Mouse (Mus musculus) CH12.LX (cell line): ENCODE results near the gene Grin2c.

Source experiments
- CTCF ChIP-seq, 2 experiments: IDR thresholded peaks in 1 of 2; conservative IDR thresholded peaks in 1 of 2; 2 replicates each; pipeline ENCODE4 v1.5.1; 2011 to 2012; ENCODE audit warnings: low read depth in 2 of 2, low read length in 2 of 2, improper control_type of control experiment in 1 of 2, inconsistent platforms in 1 of 2, mild to moderate bottlenecking in 1 of 2, moderate library complexity in 1 of 2
- HCFC1 ChIP-seq: IDR thresholded peaks from 2 replicates; pipeline ENCODE4 v1.6.1; 2012; ENCODE audit warnings: low read depth, mild to moderate bottlenecking, inconsistent platforms, low read length, improper control_type of control experiment
- MXI1 ChIP-seq: IDR thresholded peaks from 2 replicates; pipeline ENCODE4 v1.6.1; 2011; ENCODE audit warnings: mild to moderate bottlenecking, low read depth, low read length, improper control_type of control experiment
- POLR2A ChIP-seq: IDR thresholded peaks from 2 replicates; pipeline ENCODE4 v1.6.1; 2011; ENCODE audit warnings: low read depth, mild to moderate bottlenecking, improper control_type of control experiment, low read length
- RCOR1 ChIP-seq: conservative IDR thresholded peaks from 2 replicates; pipeline ENCODE4 v1.6.1; 2012; ENCODE audit warnings: low read depth, mild to moderate bottlenecking, inconsistent platforms, low read length, improper control_type of control experiment
- TBP ChIP-seq: conservative IDR thresholded peaks from 2 replicates; pipeline ENCODE4 v1.6.1; 2011; ENCODE audit warnings: low read depth, low read length, improper control_type of control experiment
- USF1 ChIP-seq: IDR thresholded peaks from 2 replicates; pipeline ENCODE4 v1.6.1; 2014; ENCODE audit warnings: low read depth, mild to moderate bottlenecking, inconsistent platforms, low read length, improper control_type of control experiment
- ZKSCAN1 ChIP-seq: IDR thresholded peaks from 2 replicates; pipeline ENCODE4 v1.6.1; 2012; ENCODE audit warnings: low read depth, inconsistent platforms, low read length, improper control_type of control experiment, borderline replicate concordance

GRCm38 (mm10) chr11:115247240-115247639, 19.8 kb downstream of the Grin2c start:
- no peak for TF ChIP-seq CTCF (conservative IDR thresholded peaks at IDR 0.05 in 1 of 2, IDR thresholded peaks at IDR 0.05 in 1 of 2; ENCODE audit: low read depth in 2 of 2, low read length in 2 of 2)
- no peak for TF ChIP-seq RCOR1
- no peak for TF ChIP-seq MXI1
- TF ChIP-seq ZKSCAN1: no peak
- TF ChIP-seq POLR2A: no peak
- TF ChIP-seq TBP: no peak
- TF ChIP-seq USF1: no peak
- TF ChIP-seq HCFC1: no peak
